Mouse (Mus musculus) E14TG2a.4 (cell line): Measurements from ENCODE around the gene Tox3.
A peak's percentile ranks its signal among the peaks of the same experiment; 100 is the strongest.

Experiments used
- H3K27me3 ChIP-seq: 2 replicates; pipeline ENCODE4 v1.6.1; 2014; ENCODE audit warnings: low read length, control low read depth; ENCODE audit not compliant: insufficient read depth
- H3K36me3 ChIP-seq: 2 replicates; pipeline ENCODE4 v1.6.1; 2014; ENCODE audit warnings: low read length, control low read depth; ENCODE audit not compliant: insufficient read depth
- H3K4me1 ChIP-seq: replicated peaks from 2 replicates; pipeline ENCODE4 v1.6.1; 2014; ENCODE audit warnings: low read depth, low read length, control low read depth
- H3K4me3 ChIP-seq: replicated peaks from 2 replicates; pipeline ENCODE4 v1.5.1; 2014; ENCODE audit warnings: mild to moderate bottlenecking, low read length
- H3K9me3 ChIP-seq: 2 replicates; pipeline ENCODE4 v1.6.1; 2014; ENCODE audit warnings: low read length, control low read depth
- CTCF ChIP-seq: conservative IDR thresholded peaks from 2 replicates; pipeline ENCODE4 v1.5.1; 2014; ENCODE audit warnings: low read length
- NANOG ChIP-seq: IDR thresholded peaks from 2 replicates; pipeline ENCODE4 v1.6.1; 2014; ENCODE audit warnings: borderline replicate concordance, low read length, mixed read lengths
- POU5F1 ChIP-seq: IDR thresholded peaks from 2 replicates; pipeline ENCODE4 v1.6.1; 2014; ENCODE audit warnings: low read length, borderline replicate concordance

The Tox3 gene

DNA sequence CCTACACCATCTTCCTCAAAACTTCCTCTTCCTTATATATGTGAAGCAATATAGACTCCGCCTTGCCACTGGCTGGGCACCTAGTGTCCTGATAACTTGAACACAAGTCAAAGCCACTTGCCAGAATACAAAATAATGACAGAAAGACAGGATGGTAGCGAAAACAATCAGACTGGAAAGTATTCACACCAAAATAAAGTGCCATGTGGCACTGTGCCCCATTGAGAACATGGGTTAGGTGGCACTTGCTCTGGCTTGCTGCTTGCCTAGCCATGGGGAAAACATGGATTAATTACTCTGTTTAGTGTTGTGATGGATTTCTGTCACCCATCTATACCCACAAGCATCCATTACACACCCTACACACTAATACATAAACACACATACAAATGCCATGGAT is 105.8 kb downstream of the Tox3 start:
- peaks cover 9% of the 10 kb centered on the region for H3K4me1 ChIP-seq
- peaks cover 6% of the 10 kb centered on the region for H3K9me3 ChIP-seq
- TF ChIP-seq NANOG (no peak), CTCF (no peak), POU5F1 (no peak)
- H3K4me3 ChIP-seq: no peak overlapping the region
- H3K36me3 ChIP-seq: no peaks in the 10 kb centered on the region
- H3K27me3 ChIP-seq: no peaks in the 10 kb centered on the region

- Histone ChIP-seq H3K4me3 (no peak overlapping the region), H3K9me3 (peaks cover 6% of the 10 kb centered on the region), H3K4me1 (peaks cover 9% of the 10 kb centered on the region), H3K36me3 (no peaks in the 10 kb centered on the region), H3K27me3 (no peaks in the 10 kb centered on the region)
- TF ChIP-seq NANOG (no peak), CTCF (no peak), POU5F1 (no peak)
Measured at GRCm38 (mm10) chr8:90241461-90241860, 106.7 kb downstream of the Tox3 start.

DNA sequence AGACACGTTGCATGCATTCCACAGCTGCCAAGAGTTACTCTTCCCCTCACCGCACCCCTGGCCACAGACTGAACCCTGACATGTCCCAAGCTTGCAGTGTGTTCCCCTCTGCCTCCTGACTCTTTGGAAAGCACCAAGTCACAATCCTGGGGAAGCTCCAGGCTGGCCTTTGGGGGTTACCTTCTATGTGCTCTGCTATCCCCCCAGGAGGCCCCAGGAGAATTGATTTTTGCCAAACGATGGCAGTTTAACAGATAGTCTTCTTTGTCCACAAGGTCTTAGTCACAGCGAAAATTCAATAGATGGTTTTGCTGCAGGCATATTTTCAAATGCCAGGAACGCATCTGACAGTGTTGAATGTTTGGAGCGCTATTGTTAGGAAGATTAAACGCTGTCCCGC is 115.6 kb downstream of the Tox3 start:
- Histone ChIP-seq H3K27me3 (no peaks in the 10 kb centered on the region), H3K4me1 (peaks cover 6% of the 10 kb centered on the region; the same call in 1 of the 2 replicates), H3K9me3 (no peaks in the 10 kb centered on the region), H3K36me3 (no peaks in the 10 kb centered on the region), H3K4me3 (no peak overlapping the region)
- no peak for TF ChIP-seq CTCF
- TF ChIP-seq POU5F1: no peak
- TF ChIP-seq NANOG: no peak

DNA sequence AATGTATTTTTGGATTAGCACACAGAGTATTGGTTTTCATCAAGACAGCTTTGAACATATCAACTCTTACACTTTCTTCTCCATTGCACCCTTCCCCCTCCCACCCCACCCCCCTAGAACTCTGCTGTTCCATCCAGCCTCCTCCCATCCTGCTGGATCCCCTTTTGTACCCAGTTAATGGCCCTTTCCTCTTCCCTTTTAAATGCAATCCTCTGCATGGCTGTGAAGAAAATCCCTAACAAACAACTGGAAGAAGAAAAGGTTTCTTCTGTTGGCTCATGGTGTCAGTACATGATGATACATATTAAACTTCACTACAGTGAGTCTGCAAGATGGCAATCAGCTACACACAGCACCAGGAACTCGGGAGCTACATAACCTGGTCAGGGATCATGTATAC is 124.0 kb downstream of the Tox3 start:
- no peak overlapping the region for H3K4me3 ChIP-seq
- H3K4me1 ChIP-seq: peaks cover 8% of the 10 kb centered on the region
- H3K36me3 ChIP-seq: no peaks in the 10 kb centered on the region
- H3K27me3 ChIP-seq: no peaks in the 10 kb centered on the region
- H3K9me3 ChIP-seq: no peaks in the 10 kb centered on the region
- TF ChIP-seq NANOG (peak; percentile 48; the same call in 1 of the 2 replicates), POU5F1 (peak; percentile 70; the same call in 1 of the 2 replicates), CTCF (no peak)

GRCm38 (mm10) chr8:90209105-90210037 is 138.8 kb downstream of the Tox3 start:
- Histone ChIP-seq H3K9me3 (no peaks in the 10 kb centered on the region), H3K4me1 (no peaks in the 10 kb centered on the region), H3K4me3 (no peak overlapping the region), H3K27me3 (no peaks in the 10 kb centered on the region), H3K36me3 (no peaks in the 10 kb centered on the region)
- TF ChIP-seq CTCF (no peak), NANOG (no peak), POU5F1 (no peak)
